ENCODE assay signal across 19 mouse cellular contexts in genomic region chr3:135505916-135506482, GRCm38 (mm10). TPM values are rescaled to one million over a fixed set of nuclear protein-coding genes. Genes with fewer than 3 reads are reported as not detected.
DNase-seq lines count a peak whose midpoint lies in the region; ATAC-seq and TF ChIP-seq lines count a peak whose summit lies in the region.
"Had no signal": no experiment of that assay in that cellular context is flagged by ENCODE, and none has a peak within 500 bp of the region (broad histone marks: within the 10 kb centered on the region; RNA-seq: fewer than 3 reads in every experiment).

No protein-coding gene starts in this region.

- DNase-seq in liver, adult 2 months (ENCODE audit: extremely low read depth, low read depth, low spot score) = no peak
- DNase-seq in intestine, embryonic 14.5 days (ENCODE audit: low spot score) = no peak
- no peak for DNase-seq in layer of hippocampus, postnatal 14 days (ENCODE audit: low spot score in 2 of 2)
- DNase-seq in spleen, postnatal 4 days (ENCODE audit: low spot score in 2 of 2) = no peak
- DNase-seq in adrenal gland, adult 18-20 months (ENCODE audit: low spot score in 2 of 2) = no peak
- DNase-seq: midbrain, embryonic 14.5 days had no signal

- H3K4me1 ChIP-seq in liver, adult 2 months (ENCODE audit: control insufficient read depth, insufficient read depth, low read length) = peaks cover 24% of the 10 kb centered on the region
- H3K4me1 ChIP-seq in liver, embryonic 12.5 days = no peaks in the 10 kb centered on the region
- H3K4me1 ChIP-seq in E14TG2a.4 (replicated peaks; ENCODE audit: low read depth, low read length) (peaks cover 51% of the 10 kb centered on the region), ES-Bruce4 (ENCODE audit: control insufficient read depth, insufficient read depth, low read length) (no peaks in the 10 kb centered on the region)
- H3K4me1 ChIP-seq in intestine, embryonic 14.5 days (replicated peaks; ENCODE audit: control insufficient read depth, insufficient read depth, low read length) = no peaks in the 10 kb centered on the region
- H3K4me1 ChIP-seq: hindbrain, embryonic 13.5 days; limb, embryonic 10.5 days; neural tube, embryonic 15.5 days; stomach, embryonic 15.5 days had no signal

- H3K79me2 ChIP-seq in liver, adult 2 months (ENCODE audit: control insufficient read depth, insufficient read depth, low read length) = peaks cover 8% of the 10 kb centered on the region; the same call in 1 of the 2 replicates

- no peak for ATAC-seq in liver, embryonic 12.5 days
- ATAC-seq in intestine, embryonic 14.5 days (replicated peaks; ENCODE audit: low FRiP score, low TSS enrichment, low read depth) = 0 out of 2 replicates have a peak, but pooled peaks have one; percentile 30
- ATAC-seq: forebrain, embryonic 14.5 days had no signal

- no peaks in the 10 kb centered on the region for H3K27me3 ChIP-seq in liver, adult 2 months (ENCODE audit: control insufficient read depth, insufficient read depth, low read length)
- no peaks in the 10 kb centered on the region for H3K27me3 ChIP-seq in liver, embryonic 12.5 days (replicated peaks)
- H3K27me3 ChIP-seq in E14TG2a.4 (ENCODE audit: insufficient read depth, low read length) = no peaks in the 10 kb centered on the region
- H3K27me3 ChIP-seq in ES-Bruce4 (ENCODE audit: control insufficient read depth, insufficient read depth, low read length, poor library complexity, severe bottlenecking) = no peaks in the 10 kb centered on the region
- H3K27me3 ChIP-seq in intestine, embryonic 14.5 days (replicated peaks; ENCODE audit: control insufficient read depth, insufficient read depth, low read length) = no peaks in the 10 kb centered on the region
- H3K27me3 ChIP-seq: CH12.LX; heart, embryonic 12.5 days; hindbrain, embryonic 13.5 days; limb, embryonic 15.5 days; neural tube, embryonic 15.5 days; stomach, embryonic 15.5 days had no signal

- TF ChIP-seq POLR2A in liver, adult 2 months (IDR thresholded peaks at IDR 0.05; ENCODE audit: extremely low read depth, insufficient read depth, low read length) = no peak
- no peak for TF ChIP-seq POLR2A in ES-Bruce4 (IDR thresholded peaks at IDR 0.05; ENCODE audit: insufficient read depth, low read length)

- 0 out of 2 replicates have a peak overlapping the region, but pooled peaks have one; percentile 23 for H3K27ac ChIP-seq in liver, adult 2 months (replicated peaks; ENCODE audit: insufficient read depth, low read depth, low read length)
- H3K27ac ChIP-seq in liver, embryonic 12.5 days = no peak overlapping the region
- peak overlapping the region; percentile 94 for H3K27ac ChIP-seq in ES-Bruce4 (ENCODE audit: insufficient read depth, low read length)
- no peak overlapping the region for H3K27ac ChIP-seq in intestine, embryonic 14.5 days (ENCODE audit: low read depth)
- H3K27ac ChIP-seq: hindbrain, embryonic 13.5 days; kidney, postnatal 0 days; limb, embryonic 10.5 days; limb, embryonic 15.5 days; macrophage; neural tube, embryonic 15.5 days; stomach, embryonic 15.5 days had no signal

- no peak overlapping the region for H3K4me2 ChIP-seq in liver, embryonic 12.5 days
- H3K4me2 ChIP-seq in intestine, embryonic 14.5 days (ENCODE audit: low read length) = no peak overlapping the region
- H3K4me2 ChIP-seq: heart, embryonic 12.5 days; hindbrain, embryonic 13.5 days; limb, embryonic 15.5 days; neural tube, embryonic 15.5 days; stomach, embryonic 15.5 days had no signal

- TF ChIP-seq EP300 in ES-Bruce4 (IDR thresholded peaks at IDR 0.05; ENCODE audit: insufficient read depth, low read depth, low read length) = no peak; the same call in 1 of the 2 replicates

- H3K36me3 ChIP-seq in liver, adult 2 months (ENCODE audit: control insufficient read depth, insufficient read depth, low read length) = no peaks in the 10 kb centered on the region
- no peaks in the 10 kb centered on the region for H3K36me3 ChIP-seq in liver, embryonic 12.5 days
- 0 out of 2 replicates have a peak, but pooled peaks cover 1% of the 10 kb centered on the region for H3K36me3 ChIP-seq in E14TG2a.4 (ENCODE audit: insufficient read depth, low read length)
- 0 out of 2 replicates have a peak, but pooled peaks cover 2% of the 10 kb centered on the region for H3K36me3 ChIP-seq in ES-Bruce4 (ENCODE audit: control insufficient read depth, insufficient read depth, low read length, poor library complexity, severe bottlenecking)
- no peaks in the 10 kb centered on the region for H3K36me3 ChIP-seq in intestine, embryonic 14.5 days (ENCODE audit: control insufficient read depth, insufficient read depth, low read length)
- H3K36me3 ChIP-seq: hindbrain, embryonic 13.5 days; limb, embryonic 10.5 days; limb, embryonic 15.5 days; neural tube, embryonic 15.5 days; stomach, embryonic 15.5 days had no signal

- no peak for TF ChIP-seq CTCF in liver, adult 2 months (IDR thresholded peaks at IDR 0.05; ENCODE audit: low read depth, low read length)
- TF ChIP-seq CTCF in E14TG2a.4 (conservative IDR thresholded peaks at IDR 0.05; ENCODE audit: low read length) (no peak), ES-Bruce4 (IDR thresholded peaks at IDR 0.05; ENCODE audit: low read depth, low read length) (no peak)

- no peak overlapping the region for H3K9ac ChIP-seq in liver, adult 2 months (ENCODE audit: low read depth, low read length)
- H3K9ac ChIP-seq in liver, embryonic 12.5 days = no peak overlapping the region
- peak overlapping the region; percentile 63 for H3K9ac ChIP-seq in ES-Bruce4 (ENCODE audit: low read depth, poor library complexity, severe bottlenecking)
- no peak overlapping the region for H3K9ac ChIP-seq in intestine, embryonic 14.5 days (ENCODE audit: low read length)
- H3K9ac ChIP-seq: heart, embryonic 12.5 days; hindbrain, embryonic 13.5 days; limb, embryonic 15.5 days; neural tube, embryonic 15.5 days; stomach, embryonic 15.5 days had no signal

- WGBS in liver, adult 2 months = 80% methylated on average over 13 of the region's 13 CpGs
- 80% methylated on average over 13 of the region's 13 CpGs for WGBS in liver, embryonic 12.5 days (ENCODE audit: insufficient replicate concordance)
- WGBS in intestine, embryonic 14.5 days = 76% methylated on average over 13 of the region's 13 CpGs

- H3K4me3 ChIP-seq in liver, adult 2 months (ENCODE audit: insufficient read depth, low read depth, low read length) = no peak overlapping the region
- H3K4me3 ChIP-seq in liver, embryonic 12.5 days = no peak overlapping the region
- H3K4me3 ChIP-seq in E14TG2a.4 (replicated peaks; ENCODE audit: low read length) (peak overlapping the region; percentile 65), ES-Bruce4 (ENCODE audit: low read depth, low read length) (peak overlapping the region; percentile 49)
- no peak overlapping the region for H3K4me3 ChIP-seq in intestine, embryonic 14.5 days (ENCODE audit: low read depth, low read length)
- H3K4me3 ChIP-seq: heart, embryonic 12.5 days; hindbrain, embryonic 13.5 days; limb, embryonic 10.5 days; limb, embryonic 15.5 days; neural tube, embryonic 15.5 days; stomach, embryonic 15.5 days had no signal

- H3K9me3 ChIP-seq in liver, embryonic 12.5 days (replicated peaks) = no peaks in the 10 kb centered on the region
- H3K9me3 ChIP-seq in E14TG2a.4 (ENCODE audit: low read length) (no peaks in the 10 kb centered on the region), ES-Bruce4 (replicated peaks; ENCODE audit: control insufficient read depth, insufficient read depth, low read length, poor library complexity, severe bottlenecking) (no peaks in the 10 kb centered on the region)
- no peaks in the 10 kb centered on the region for H3K9me3 ChIP-seq in intestine, embryonic 14.5 days (ENCODE audit: control insufficient read depth, low read length)
- H3K9me3 ChIP-seq: heart, embryonic 12.5 days; hindbrain, embryonic 13.5 days; limb, embryonic 10.5 days; limb, embryonic 15.5 days; neural tube, embryonic 15.5 days; stomach, embryonic 15.5 days had no signal

RNA-seq across cellular contexts. Expression of gene Manba, which starts 20.6 kb away (rescaled TPM):
- total RNA-seq in liver, adult 2 months (2014; rRNA removed) = 14.2 and 14.7 TPM in 2 replicates
- polyA plus RNA-seq in liver, adult 2 months (2012; rRNA removed) = 3.7 and 3.8 TPM in 2 replicates
- 6.8 and 7.3 TPM in 2 replicates for polyA plus RNA-seq in liver, embryonic 12.5 days (2016; fragmentation: Nextera tagmentation; extraction: Ambion mirVana)
- polyA plus RNA-seq in ES-Bruce4 (2011; ENCODE audit: insufficient read depth, insufficient read length, low read depth, missing spikeins) = 114 and 122 TPM in 2 replicates
- 17.2 and 17.3 TPM in 2 replicates for polyA plus RNA-seq in intestine, embryonic 14.5 days (2014; fragmentation: Nextera tagmentation; extraction: Ambion mirVana)
- total RNA-seq in layer of hippocampus, postnatal 14 days (2021) = 10 to 100 TPM in 1 of 2 experiments, 1 to 10 TPM in 1; 6.4 to 11.1 TPM
- total RNA-seq in adrenal gland, adult 18-20 months (2021) = 10 to 100 TPM; 10.9 to 11.7 TPM

Comparison
In these comparisons a context has a peak if more than half of its experiments do, and no peak if none do; other contexts are left out.
1. H3K27ac ChIP-seq: peak in liver, adult 2 months (single experiment) and ES-Bruce4 (single experiment); none in liver, embryonic 12.5 days (single experiment) and intestine, embryonic 14.5 days (single experiment).
2. H3K4me3 ChIP-seq: peak in E14TG2a.4 (single experiment) and ES-Bruce4 (single experiment); none in liver, adult 2 months (single experiment), liver, embryonic 12.5 days (single experiment) and intestine, embryonic 14.5 days (single experiment).